Mouse (Mus musculus) CH12.LX (cell line): ENCODE data around the gene Sav1. TPM values are rescaled to one million over a fixed set of nuclear protein-coding genes. Genes with fewer than 3 reads are reported as not detected.

ENCODE experiments used
- DNase-seq: peaks from one replicate; pipeline ENCODE4 v3.0.0-alpha.2; 2013; ENCODE audit errors: extremely low read depth
- H3K27ac ChIP-seq: 2 replicates; pipeline ENCODE4 v1.5.1; 2012; ENCODE audit warnings: low read depth, mild to moderate bottlenecking, control low read depth, moderate library complexity; ENCODE audit not compliant: insufficient read depth
- H3K27me3 ChIP-seq: replicated peaks from 2 replicates; pipeline ENCODE3; 2012; ENCODE audit warnings: inconsistent platforms
- H3K36me3 ChIP-seq, 2 experiments: replicated peaks in 1 of 2; 2 replicates each; pipeline versions ENCODE3 to v1.6.1; 2012; ENCODE audit warnings: inconsistent platforms in 1 of 2, low read length in 1 of 2, mild to moderate bottlenecking in 1 of 2, mixed read lengths in 1 of 2, moderate library complexity in 1 of 2; ENCODE audit not compliant: control insufficient read depth in 1 of 2, insufficient read depth in 1 of 2
- H3K4me1 ChIP-seq, 2 experiments: 2 replicates each; pipeline ENCODE4 v1.6.1; 2012; ENCODE audit warnings: inconsistent platforms in 1 of 2, moderate library complexity in 1 of 2; ENCODE audit not compliant: insufficient read depth in 2 of 2, control insufficient read depth in 1 of 2
- H3K4me2 ChIP-seq: 2 replicates; pipeline ENCODE4 v1.6.1; 2012; ENCODE audit warnings: low read depth, mild to moderate bottlenecking, control low read depth; ENCODE audit not compliant: poor library complexity, insufficient read depth, severe bottlenecking
- H3K4me3 ChIP-seq, 3 experiments: fragments of 150-350 bp in 1 of 3; sonication (generic) in 1 of 3; replicated peaks in 1 of 3; 2 replicates each; pipeline versions ENCODE3 to v1.5.1; 2011 to 2012; ENCODE audit warnings: low read depth in 2 of 3, low read length in 2 of 3, mild to moderate bottlenecking in 2 of 3, moderate library complexity in 2 of 3, control low read depth in 1 of 3, improper control_type of control experiment in 1 of 3, inconsistent platforms in 1 of 3, mixed read lengths in 1 of 3; ENCODE audit not compliant: poor library complexity in 1 of 3
- H3K79me2 ChIP-seq: replicated peaks from 2 replicates; pipeline ENCODE4 v1.6.1; 2012; ENCODE audit warnings: mild to moderate bottlenecking, moderate library complexity; ENCODE audit not compliant: control insufficient read depth, poor library complexity, insufficient read depth, severe bottlenecking; ENCODE audit errors: extremely low read depth
- H3K9ac ChIP-seq: 2 replicates; pipeline ENCODE4 v1.6.1; 2012; ENCODE audit warnings: low read depth, mild to moderate bottlenecking, control low read depth, moderate library complexity; ENCODE audit not compliant: insufficient read depth
- H3K9me3 ChIP-seq: replicated peaks from 2 replicates; pipeline ENCODE3; 2012; ENCODE audit warnings: low read length, inconsistent platforms, mixed read lengths
- BHLHE40 ChIP-seq: IDR thresholded peaks from 2 replicates; pipeline ENCODE4 v1.6.1; 2011; ENCODE audit warnings: mild to moderate bottlenecking, low read depth, low read length, improper control_type of control experiment
- CHD1 ChIP-seq: IDR thresholded peaks from 2 replicates; pipeline ENCODE4 v1.6.1; 2012; ENCODE audit warnings: low read depth, low read length, improper control_type of control experiment, inconsistent platforms
- CHD2 ChIP-seq: IDR thresholded peaks from 2 replicates; pipeline ENCODE4 v1.6.1; 2011; ENCODE audit warnings: low read length, improper control_type of control experiment
- CTCF ChIP-seq, 2 experiments: IDR thresholded peaks in 1 of 2; conservative IDR thresholded peaks in 1 of 2; 2 replicates each; pipeline ENCODE4 v1.5.1; 2011 to 2012; ENCODE audit warnings: low read depth in 2 of 2, low read length in 2 of 2, improper control_type of control experiment in 1 of 2, inconsistent platforms in 1 of 2, mild to moderate bottlenecking in 1 of 2, moderate library complexity in 1 of 2
- ELF1 ChIP-seq: IDR thresholded peaks from 2 replicates; pipeline ENCODE4 v1.6.1; 2014; ENCODE audit warnings: low read depth, mild to moderate bottlenecking, inconsistent platforms, low read length, improper control_type of control experiment
- EP300 ChIP-seq: IDR thresholded peaks from 2 replicates; pipeline ENCODE4 v1.6.1; 2011; ENCODE audit warnings: low read length, improper control_type of control experiment
- GABPA ChIP-seq: IDR thresholded peaks from 2 replicates; pipeline ENCODE4 v1.6.1; 2012; ENCODE audit warnings: low read depth, low read length, improper control_type of control experiment, inconsistent platforms; ENCODE audit not compliant: insufficient replicate concordance
- HCFC1 ChIP-seq: IDR thresholded peaks from 2 replicates; pipeline ENCODE4 v1.6.1; 2012; ENCODE audit warnings: low read depth, mild to moderate bottlenecking, inconsistent platforms, low read length, improper control_type of control experiment
- IRF4 ChIP-seq: IDR thresholded peaks from 2 replicates; pipeline ENCODE4 v1.6.1; 2014; ENCODE audit warnings: low read depth, mild to moderate bottlenecking, inconsistent platforms, low read length, improper control_type of control experiment
- JUND ChIP-seq: conservative IDR thresholded peaks from 2 replicates; pipeline ENCODE4 v1.6.1; 2011; ENCODE audit warnings: low read depth, low read length, improper control_type of control experiment
- KAT2A ChIP-seq: IDR thresholded peaks from 2 replicates; pipeline ENCODE4 v1.6.1; 2012; ENCODE audit warnings: low read length, improper control_type of control experiment, inconsistent platforms; ENCODE audit not compliant: insufficient replicate concordance
- MAFK ChIP-seq: IDR thresholded peaks from 2 replicates; pipeline ENCODE4 v1.6.1; 2011; ENCODE audit warnings: low read length, improper control_type of control experiment; ENCODE audit not compliant: insufficient replicate concordance
- MAX ChIP-seq: IDR thresholded peaks from 2 replicates; pipeline ENCODE4 v1.6.1; 2011; ENCODE audit warnings: low read length, improper control_type of control experiment
- MAZ ChIP-seq: IDR thresholded peaks from 2 replicates; pipeline ENCODE4 v1.6.1; 2012; ENCODE audit warnings: low read depth, mild to moderate bottlenecking, inconsistent platforms, low read length, improper control_type of control experiment, moderate library complexity
- MEF2A ChIP-seq: IDR thresholded peaks from 2 replicates; pipeline ENCODE4 v1.6.1; 2014; ENCODE audit warnings: low read depth, mild to moderate bottlenecking, inconsistent platforms, low read length, improper control_type of control experiment, borderline replicate concordance
- NELFE ChIP-seq: IDR thresholded peaks from 2 replicates; pipeline ENCODE4 v1.6.1; 2011; ENCODE audit warnings: low read depth, low read length, improper control_type of control experiment
- POLR2A ChIP-seq: IDR thresholded peaks from 2 replicates; pipeline ENCODE4 v1.6.1; 2011; ENCODE audit warnings: low read depth, mild to moderate bottlenecking, improper control_type of control experiment, low read length
- POLR2AphosphoS2 ChIP-seq: IDR thresholded peaks from 2 replicates; pipeline ENCODE4 v1.6.1; 2011; ENCODE audit warnings: low read depth, low read length, improper control_type of control experiment
- SMC3 ChIP-seq: IDR thresholded peaks from 2 replicates; pipeline ENCODE4 v1.6.1; 2011; ENCODE audit warnings: low read depth, low read length, improper control_type of control experiment
- TBP ChIP-seq: conservative IDR thresholded peaks from 2 replicates; pipeline ENCODE4 v1.6.1; 2011; ENCODE audit warnings: low read depth, low read length, improper control_type of control experiment
- TCF12 ChIP-seq: IDR thresholded peaks from 2 replicates; pipeline ENCODE4 v1.6.1; 2014; ENCODE audit warnings: low read depth, mild to moderate bottlenecking, inconsistent platforms, low read length, improper control_type of control experiment
- UBTF ChIP-seq: IDR thresholded peaks from 2 replicates; pipeline ENCODE4 v1.6.1; 2012; ENCODE audit warnings: low read depth, mild to moderate bottlenecking, inconsistent platforms, low read length, improper control_type of control experiment, moderate library complexity
- USF1 ChIP-seq: IDR thresholded peaks from 2 replicates; pipeline ENCODE4 v1.6.1; 2014; ENCODE audit warnings: low read depth, mild to moderate bottlenecking, inconsistent platforms, low read length, improper control_type of control experiment
- USF2 ChIP-seq: conservative IDR thresholded peaks from 2 replicates; pipeline ENCODE4 v1.6.1; 2011; ENCODE audit warnings: low read depth, low read length, improper control_type of control experiment
- ZKSCAN1 ChIP-seq: IDR thresholded peaks from 2 replicates; pipeline ENCODE4 v1.6.1; 2012; ENCODE audit warnings: low read depth, inconsistent platforms, low read length, improper control_type of control experiment, borderline replicate concordance
- ZMIZ1 ChIP-seq: IDR thresholded peaks from 2 replicates; pipeline ENCODE4 v1.6.1; 2012; ENCODE audit warnings: low read depth, mild to moderate bottlenecking, inconsistent platforms, low read length, improper control_type of control experiment
- dilution Hi-C: fragments of 300-500 bp; cut with MboI; formaldehyde crosslinking; loops from 2 replicates; pipeline ENCODE4 v1.14.3; 2020; ENCODE audit warnings: low sequenced_read_pairs; ENCODE audit not compliant: extremely low pct_unique_long_range_greater_than_20kb, extremely low pct_ligation_motif_present
- in situ Hi-C: fragments of 300-500 bp; cut with MboI; formaldehyde crosslinking; loops from 3 replicates; pipeline ENCODE4 v1.14.3; 2019; ENCODE audit warnings: low sequenced_read_pairs, low pct_ligation_motif_present, low pct_unique_long_range_greater_than_20kb, mixed read lengths
- polyA plus RNA-seq: library from polyadenylated mRNA; unstranded; fragments of >175 nt; gene quantifications from 2 replicates; pipeline ENCODE4 v1.2.1, GENCODE M21; 2012; ENCODE audit warnings: low read depth; ENCODE audit not compliant: insufficient read length
- total RNA-seq, 2 experiments: library from RNA; depleted of rRNA; stranded (reverse); fragments of 300-350 nt in 1 of 2; fragments of >200 nt in 1 of 2; gene quantifications; 2 replicates each; pipeline ENCODE4 v1.2.3; 2012 to 2014

Gene Sav1
- total and polyA plus RNA-seq, 3 experiments: 13.7 to 31.7 (median 28.1) TPM

GRCm38 (mm10) chr12:69957378-69957777 lies 29.4 kb downstream of the Sav1 start:
- Histone ChIP-seq H3K36me3 (peaks cover 12 to 42% of the 10 kb centered on the region in 2 experiments), H3K9ac (no peak overlapping the region), H3K9me3 (no peaks in the 10 kb centered on the region), H3K79me2 (no peaks in the 10 kb centered on the region)
- no peak for DNase-seq
- TF ChIP-seq POLR2AphosphoS2 (no peak), GABPA (no peak), MAZ (no peak), TBP (no peak), POLR2A (no peak), CTCF (conservative IDR thresholded peaks at IDR 0.05 in 1 of 2, IDR thresholded peaks at IDR 0.05 in 1 of 2; ENCODE audit: low read depth in 2 of 2, low read length in 2 of 2) (no peak), ZMIZ1 (no peak), ZKSCAN1 (no peak), MAFK (no peak), KAT2A (no peak), TCF12 (no peak), UBTF (no peak), USF1 (no peak), HCFC1 (no peak), IRF4 (no peak)
- TF ChIP-seq, all 38 proteins: peak for 0
- H3K27ac ChIP-seq: no peak overlapping the region
- H3K4me1 ChIP-seq: no peaks in the 10 kb centered on the region
- H3K27me3 ChIP-seq: no peaks in the 10 kb centered on the region
- in situ Hi-C loops: no loop called here
- H3K4me3 ChIP-seq: no peak overlapping the region
- no peak overlapping the region for H3K4me2 ChIP-seq
- dilution Hi-C loops: no loop called here

- in situ Hi-C loops (no loop called here), dilution Hi-C loops (no loop called here)
- Histone ChIP-seq H3K9ac (no peak overlapping the region), H3K36me3 (no peaks in the 10 kb centered on the region), H3K4me3 (no peak overlapping the region), H3K9me3 (no peaks in the 10 kb centered on the region), H3K4me1 (no peaks in the 10 kb centered on the region; a peak in 1 of 4 replicates), H3K27me3 (no peaks in the 10 kb centered on the region), H3K4me2 (no peak overlapping the region)
- DNase-seq: no peak
- no peak for TF ChIP-seq USF1
- no peak for TF ChIP-seq IRF4
- no peak for TF ChIP-seq GABPA
- no peak for TF ChIP-seq CTCF (conservative IDR thresholded peaks at IDR 0.05 in 1 of 2, IDR thresholded peaks at IDR 0.05 in 1 of 2; ENCODE audit: low read depth in 2 of 2, low read length in 2 of 2)
- TF ChIP-seq EP300: no peak
- TF ChIP-seq BHLHE40: no peak
- no peak for TF ChIP-seq USF2
- TF ChIP-seq KAT2A: no peak
- TF ChIP-seq NELFE: no peak
- no peak for TF ChIP-seq JUND
- no peak for TF ChIP-seq MAX
- TF ChIP-seq CHD1: no peak
- no peak for TF ChIP-seq POLR2AphosphoS2
- TF ChIP-seq ELF1: no peak
- no peak for TF ChIP-seq SMC3
- TF ChIP-seq UBTF: no peak
- no peak for TF ChIP-seq CHD2
- no peak for TF ChIP-seq POLR2A
- no peak for TF ChIP-seq MEF2A
- TF ChIP-seq TBP: no peak
- TF ChIP-seq, all 38 proteins: peak for 0
- Histone ChIP-seq H3K79me2 (no peaks in the 10 kb centered on the region), H3K27ac (no peak overlapping the region)
Observed at GRCm38 (mm10) chr12:69947502-69947901, 39.3 kb downstream of the Sav1 start.
